12 mouse cellular contexts compared by ENCODE assay signal in the genomic region with DNA sequence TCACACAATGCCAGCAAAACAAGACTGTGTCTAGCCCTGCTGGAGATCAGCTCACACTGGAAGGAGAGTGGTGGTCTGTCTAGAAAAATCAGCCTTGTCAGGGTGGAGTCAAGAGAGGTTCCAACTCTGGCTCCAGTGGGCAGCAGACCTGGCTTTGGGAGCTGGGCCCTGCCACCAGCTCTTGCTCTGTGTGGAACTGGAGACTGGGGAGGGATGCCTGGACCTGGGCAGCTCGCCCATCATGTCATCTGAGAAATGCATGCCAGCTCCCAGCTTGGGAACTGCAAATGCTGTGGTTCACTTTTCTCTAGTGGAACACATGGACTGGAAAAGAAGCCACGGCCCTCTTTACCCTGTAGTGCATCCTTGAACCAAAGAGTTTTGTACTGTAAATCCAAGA. TPM values are rescaled to one million over a fixed set of nuclear protein-coding genes. Genes with fewer than 3 reads are reported as not detected.
A peak's percentile ranks its signal among the peaks of the same experiment; 100 is the strongest.
DNase-seq lines count a peak whose midpoint lies in the region; ATAC-seq and TF ChIP-seq lines count a peak whose summit lies in the region.
"Had no signal": no experiment of that assay in that cellular context is flagged by ENCODE, and none has a peak within 500 bp of the region (broad histone marks: within the 10 kb centered on the region; RNA-seq: fewer than 3 reads in every experiment).

No protein-coding gene starts in this region.

- DNase-seq in hindbrain, embryonic 11.5 days (ENCODE audit: low spot score): no peak
- peak; percentile 89 for DNase-seq in adipocyte (ENCODE audit: low spot score)
- DNase-seq in cerebellum, adult 11-12 months: peak; percentile 69
- DNase-seq in gastrocnemius, adult 2 months: peak; percentile 88
- DNase-seq: kidney, postnatal 4 days; liver, embryonic 13.5 days had no signal

- no peak for TF ChIP-seq CTCF in gastrocnemius, adult 2 months (IDR thresholded peaks at IDR 0.05)

- WGBS in hindbrain, embryonic 13.5 days: 66% methylated on average over 2 of the region's 2 CpGs
- 73% methylated on average over 2 of the region's 2 CpGs for WGBS in hindbrain, embryonic 11.5 days

- no peaks in the 10 kb centered on the region for H3K36me3 ChIP-seq in hindbrain, embryonic 13.5 days
- no peaks in the 10 kb centered on the region for H3K36me3 ChIP-seq in hindbrain, embryonic 11.5 days (ENCODE audit: control insufficient read depth, insufficient read depth, low read length)
- H3K36me3 ChIP-seq: embryonic facial prominence, embryonic 10.5 days; forebrain, embryonic 12.5 days; liver, embryonic 13.5 days had no signal

- H3K4me1 ChIP-seq in hindbrain, embryonic 13.5 days (replicated peaks): no peaks in the 10 kb centered on the region
- H3K4me1 ChIP-seq in hindbrain, embryonic 11.5 days (replicated peaks; ENCODE audit: control insufficient read depth, insufficient read depth, low read length): no peaks in the 10 kb centered on the region
- H3K4me1 ChIP-seq: forebrain, embryonic 12.5 days; liver, embryonic 13.5 days had no signal

- H3K27ac ChIP-seq in hindbrain, embryonic 13.5 days: no peak overlapping the region
- no peak overlapping the region for H3K27ac ChIP-seq in hindbrain, embryonic 11.5 days (ENCODE audit: low read depth, low read length)
- peak overlapping the region; percentile 46; the same call in 1 of the 2 replicates for H3K27ac ChIP-seq in gastrocnemius, adult 2 months
- H3K27ac ChIP-seq: embryonic facial prominence, embryonic 10.5 days; forebrain, embryonic 12.5 days; liver, embryonic 13.5 days; macrophage had no signal

- no peaks in the 10 kb centered on the region for H3K27me3 ChIP-seq in hindbrain, embryonic 13.5 days
- no peaks in the 10 kb centered on the region for H3K27me3 ChIP-seq in hindbrain, embryonic 11.5 days (ENCODE audit: control insufficient read depth, insufficient read depth, low read length)
- H3K27me3 ChIP-seq: forebrain, embryonic 12.5 days; liver, embryonic 13.5 days had no signal

- H3K4me2 ChIP-seq in hindbrain, embryonic 13.5 days: no peak overlapping the region
- no peak overlapping the region for H3K4me2 ChIP-seq in hindbrain, embryonic 11.5 days (replicated peaks; ENCODE audit: low read depth, low read length)
- H3K4me2 ChIP-seq: forebrain, embryonic 12.5 days; liver, embryonic 13.5 days had no signal

- H3K4me3 ChIP-seq in hindbrain, embryonic 13.5 days: no peak overlapping the region
- no peak overlapping the region for H3K4me3 ChIP-seq in hindbrain, embryonic 11.5 days (ENCODE audit: low read depth, low read length)
- H3K4me3 ChIP-seq in gastrocnemius, adult 2 months: no peak overlapping the region
- H3K4me3 ChIP-seq: embryonic facial prominence, embryonic 10.5 days; forebrain, embryonic 12.5 days; liver, embryonic 13.5 days had no signal

- H3K9me3 ChIP-seq in hindbrain, embryonic 13.5 days: no peaks in the 10 kb centered on the region
- H3K9me3 ChIP-seq in hindbrain, embryonic 11.5 days (ENCODE audit: control insufficient read depth, low read length): no peaks in the 10 kb centered on the region
- H3K9me3 ChIP-seq: embryonic facial prominence, embryonic 10.5 days; forebrain, embryonic 12.5 days; liver, embryonic 13.5 days had no signal

- 0 out of 2 replicates have a peak, but pooled peaks have one; percentile 17 for ATAC-seq in hindbrain, embryonic 13.5 days (ENCODE audit: low FRiP score)
- no peak for ATAC-seq in hindbrain, embryonic 11.5 days (ENCODE audit: low FRiP score)
- ATAC-seq in monocyte, adult 5-6 weeks (replicated peaks; ENCODE audit: insufficient number of reproducible peaks, low FRiP score, low TSS enrichment, poor library complexity, severe bottlenecking): no peak
- no peak for ATAC-seq in megakaryocyte progenitor cell, adult 5-6 weeks (replicated peaks; ENCODE audit: poor library complexity)

- intact Hi-C loops in gastrocnemius, adult 2 months (cut with DNase I): loop anchor here (2.0 kb wide), 1 partner anchor 64 kb away; no protein-coding TSS in a partner anchor

- no peak overlapping the region for H3K9ac ChIP-seq in hindbrain, embryonic 13.5 days
- no peak overlapping the region for H3K9ac ChIP-seq in hindbrain, embryonic 11.5 days (ENCODE audit: low read depth, low read length)
- H3K9ac ChIP-seq: forebrain, embryonic 12.5 days; liver, embryonic 13.5 days had no signal

RNA-seq across cellular contexts. Expression of gene Fbln5, which starts 8.3 kb away (rescaled TPM):
- 5.6 and 7.6 TPM in 2 replicates for polyA plus RNA-seq in hindbrain, embryonic 13.5 days (2015; fragmentation: Nextera tagmentation; extraction: Ambion mirVana)
- polyA plus RNA-seq in hindbrain, embryonic 11.5 days (2014; fragmentation: Nextera tagmentation; extraction: Ambion mirVana): 11.9 and 15.7 TPM in 2 replicates
- total RNA-seq in gastrocnemius, adult 2 months (2021): 10 to 100 TPM; 12.1 to 18.6 TPM
- total RNA-seq in monocyte, adult 5-6 weeks (2017): not detected in 3 replicates
- not detected in 2 replicates for total RNA-seq in megakaryocyte progenitor cell, adult 5-6 weeks (2015)
- not detected in 2 replicates for total RNA-seq in megakaryocyte progenitor cell, adult 5-6 weeks (2017)

Comparison
In these comparisons a context has a peak if more than half of its experiments do, and no peak if none do; other contexts are left out.
1. RNA of gene Fbln5, which starts 8.3 kb away (total RNA-seq): 12.1 to 18.6 TPM in gastrocnemius, adult 2 months; not detected in monocyte, adult 5-6 weeks and not detected in megakaryocyte progenitor cell, adult 5-6 weeks; every median in the first group is over 10 times any median in the second.